Mouse (Mus musculus) naive thymus-derived CD4-positive, alpha-beta T cell, adult 2 months (primary cell): ENCODE data around the gene Icam1.

Source experiments
- DNase-seq: peaks from one replicate; pipeline ENCODE4 v3.0.0-alpha.2; 2011; ENCODE audit warnings: low read depth

Icam1 gene

GRCm38 (mm10) chr9:21051578-21051977 lies 35.8 kb downstream of the Icam1 start:
- no peak for DNase-seq

DNA sequence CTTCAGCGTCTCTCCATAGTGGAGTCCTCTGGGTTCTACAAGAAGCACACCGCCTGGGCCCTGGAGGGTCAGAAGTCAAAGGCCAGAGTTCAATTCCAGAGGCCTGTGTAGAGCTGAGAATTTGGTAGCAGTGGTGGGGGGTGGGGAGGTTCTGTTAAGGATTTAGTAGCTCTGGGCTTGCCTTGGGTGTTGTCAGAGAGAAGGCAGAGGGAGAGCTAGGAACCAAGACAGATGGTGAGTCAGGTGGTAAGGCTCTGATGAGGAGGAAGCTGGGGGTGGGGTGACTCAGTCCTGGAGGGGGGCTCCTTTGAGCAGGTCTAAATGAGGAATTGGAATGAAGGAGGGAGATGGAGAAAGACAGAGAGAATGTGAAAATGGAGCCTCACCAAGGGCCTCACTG lies 47.1 kb downstream of the Icam1 start:
- no peak for DNase-seq

DNA sequence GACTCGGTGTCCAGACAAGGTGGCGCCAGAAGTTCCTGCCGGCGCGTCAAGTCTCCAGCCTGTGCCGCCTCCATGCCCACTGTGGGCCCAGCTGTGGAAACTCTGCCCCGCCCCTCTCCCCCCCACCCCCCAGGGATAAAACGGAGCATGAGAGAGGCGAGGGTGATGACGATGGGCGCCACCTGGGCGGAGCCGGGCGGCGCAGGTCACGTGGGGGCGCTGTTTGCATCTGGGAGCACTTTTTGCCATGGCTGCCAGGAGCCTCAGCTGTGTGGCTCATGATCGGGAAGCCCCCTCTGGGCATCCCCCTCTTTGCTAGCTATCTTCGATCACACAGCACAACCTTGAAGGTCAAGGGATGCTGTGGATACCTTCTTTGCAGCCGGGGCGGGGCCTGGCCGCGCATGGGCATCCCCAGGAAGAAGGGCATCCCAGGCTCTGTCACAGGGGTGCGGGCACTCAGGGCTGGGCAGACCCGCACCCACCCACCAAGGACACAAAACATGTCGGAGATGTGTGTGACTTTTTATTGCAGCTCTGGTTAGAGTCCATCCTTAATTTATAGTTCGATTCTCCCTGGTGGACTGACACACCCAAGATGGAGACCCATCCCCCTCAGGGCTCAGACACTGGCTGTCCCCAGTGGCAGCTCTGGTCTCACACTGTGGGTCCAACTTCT lies 51.4 kb downstream of the Icam1 start, which contains the start of gene Zglp1:
Gene Zglp1 (minus strand): TSS at position 88 of the 679 bp plus-strand sequence.
- DNase-seq, result no peak

DNA sequence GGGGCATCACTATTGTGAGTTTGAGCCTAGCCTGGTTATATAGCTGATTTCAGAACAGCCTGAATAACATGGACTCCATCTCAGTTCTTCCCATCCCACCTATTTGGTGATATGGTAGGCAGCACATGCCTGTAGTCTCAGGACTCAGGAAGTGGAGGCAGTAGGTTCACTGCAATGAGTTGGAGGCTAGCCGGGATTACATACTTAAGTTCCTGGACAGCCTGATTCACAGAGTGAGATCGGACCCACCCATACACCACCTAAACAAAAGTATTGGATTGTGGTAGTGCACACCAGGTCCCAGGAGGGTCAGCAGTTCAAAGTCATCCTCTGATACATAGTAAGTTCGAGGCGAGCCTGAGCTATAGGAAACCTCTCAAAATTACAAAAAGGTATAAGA lies 56.9 kb downstream of the Icam1 start:
- no peak for DNase-seq

- peak; percentile 86 for DNase-seq
Measured at GRCm38 (mm10) chr9:21073044-21073840, 57.5 kb downstream of the Icam1 start, which contains the start of the genes Gm49373 and Fdx1l. Gm49373 (minus strand) TSS chr9:21073096. Fdx1l (minus strand) TSS chr9:21073614.

DNA sequence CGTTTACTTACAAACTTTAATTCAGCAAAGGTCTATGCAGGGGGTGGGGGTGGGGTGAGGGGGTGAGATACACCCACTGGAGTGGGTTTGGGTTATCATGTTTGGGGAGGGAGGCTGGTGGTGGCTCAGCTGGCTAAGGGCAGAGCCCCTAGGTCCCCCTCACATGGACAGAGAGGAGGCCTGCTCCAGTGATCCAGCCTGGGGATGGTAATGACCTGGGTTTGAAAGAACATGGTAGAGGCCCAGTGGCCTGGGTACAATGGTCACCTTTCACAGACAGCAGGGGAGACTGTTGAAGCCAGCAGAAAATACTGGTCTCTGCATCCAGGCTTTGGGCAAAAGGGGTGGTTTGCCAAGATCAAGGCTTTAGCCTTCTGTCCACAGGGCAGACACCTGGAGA lies 58.4 kb downstream of the Icam1 start:
- no peak for DNase-seq

DNA sequence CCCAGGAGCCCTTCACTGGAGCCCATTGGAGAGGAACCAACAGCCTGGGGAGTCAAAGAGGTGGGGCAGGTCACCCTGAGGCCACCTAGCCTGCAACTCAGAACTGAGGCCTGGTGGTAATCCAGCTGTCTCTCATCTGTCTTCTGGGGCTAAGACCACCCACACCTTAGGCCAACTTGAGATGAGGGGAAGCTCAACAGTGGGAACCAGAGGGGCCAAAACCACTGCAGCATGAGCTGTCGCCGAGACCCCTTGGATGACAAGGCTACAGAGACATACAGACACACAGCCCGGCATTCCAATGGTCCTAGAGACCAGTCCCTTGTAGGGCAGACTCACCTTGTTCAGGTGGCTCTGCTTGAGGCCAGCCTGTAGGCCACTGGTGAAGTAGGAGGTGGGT lies 59.8 kb downstream of the Icam1 start:
- no peak for DNase-seq
